Mouse (Mus musculus): Measurements from ENCODE around the gene Ppp1r12a.

DNA sequence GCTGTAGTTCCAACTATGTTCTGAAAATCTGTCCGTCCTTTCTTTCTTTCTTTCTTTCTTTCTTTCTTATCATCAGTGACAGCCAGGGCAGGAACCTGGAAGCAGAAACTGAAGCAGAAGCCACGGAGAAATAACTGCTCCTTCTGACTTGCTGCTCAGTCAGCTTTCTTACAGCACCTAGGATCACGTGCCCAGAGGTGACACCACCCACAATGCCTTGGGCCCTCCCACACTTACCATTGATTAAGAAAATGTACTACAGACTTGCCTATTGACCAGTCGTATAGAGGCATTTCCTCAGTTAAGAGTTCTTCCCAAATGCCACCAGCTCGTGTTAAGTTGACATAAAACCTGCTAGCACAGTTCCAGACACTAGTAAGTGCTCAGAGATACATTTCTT lies 12.1 kb downstream of the Ppp1r12a start:
- TF ChIP-seq GATA1 (IDR thresholded peaks at IDR 0.05; ENCODE audit: borderline replicate concordance, low read length) = no peak
- TF ChIP-seq FLI1 (IDR thresholded peaks at IDR 0.05; ENCODE audit: low read length) = no peak
